Mouse (Mus musculus) naive thymus-derived CD4-positive, alpha-beta T cell, adult 2 months (primary cell): ENCODE results near the gene Erp44.

Source experiments
- DNase-seq: peaks from one replicate; pipeline ENCODE4 v3.0.0-alpha.2; 2011; ENCODE audit warnings: low read depth

The Erp44 gene

GRCm38 (mm10) chr4:48279498-48280134, at the start of gene Erp44, which contains the start of gene Invs:
Erp44 (minus strand) TSS chr4:48279558.
Invs (plus strand) TSS chr4:48279760.
- DNase-seq: peak; percentile 95

- DNase-seq: no peak
Measured at GRCm38 (mm10) chr4:48328042-48328441, 48.7 kb upstream of the Erp44 start.

GRCm38 (mm10) chr4:48327192-48327591, 47.8 kb upstream of the Erp44 start:
- no peak for DNase-seq

- DNase-seq: no peak
Measured at GRCm38 (mm10) chr4:48322095-48322494, 42.7 kb upstream of the Erp44 start.

GRCm38 (mm10) chr4:48321276-48321675, 41.9 kb upstream of the Erp44 start:
- DNase-seq: no peak

- DNase-seq: no peak
Measured at GRCm38 (mm10) chr4:48316036-48316435, 36.7 kb upstream of the Erp44 start.

- DNase-seq: no peak
Measured at GRCm38 (mm10) chr4:48314814-48315213, 35.5 kb upstream of the Erp44 start.

GRCm38 (mm10) chr4:48287086-48287757, 7.9 kb upstream of the Erp44 start:
- no peak for DNase-seq

- no peak for DNase-seq
Measured at GRCm38 (mm10) chr4:48281121-48281520, 1.8 kb upstream of the Erp44 start.

GRCm38 (mm10) chr4:48278757-48279497, 431 bp downstream of the Erp44 start:
- no peak for DNase-seq

- no peak for DNase-seq
Measured at GRCm38 (mm10) chr4:48277011-48277410, 2.3 kb downstream of the Erp44 start.

GRCm38 (mm10) chr4:48275736-48276135, 3.6 kb downstream of the Erp44 start:
- no peak for DNase-seq

GRCm38 (mm10) chr4:48273119-48273829, 6.1 kb downstream of the Erp44 start:
- DNase-seq: no peak

GRCm38 (mm10) chr4:48271838-48272237, 7.5 kb downstream of the Erp44 start:
- no peak for DNase-seq

- no peak for DNase-seq
Measured at GRCm38 (mm10) chr4:48270532-48270931, 8.8 kb downstream of the Erp44 start.

- no peak for DNase-seq
Measured at GRCm38 (mm10) chr4:48268127-48268526, 11.2 kb downstream of the Erp44 start.

GRCm38 (mm10) chr4:48267683-48268082, 11.7 kb downstream of the Erp44 start:
- DNase-seq: no peak

GRCm38 (mm10) chr4:48258045-48258444, 21.3 kb downstream of the Erp44 start:
- DNase-seq: no peak

GRCm38 (mm10) chr4:48253266-48253665, 26.1 kb downstream of the Erp44 start:
- no peak for DNase-seq

- DNase-seq: no peak
Measured at GRCm38 (mm10) chr4:48244280-48244679, 35.1 kb downstream of the Erp44 start.

GRCm38 (mm10) chr4:48243737-48244136, 35.6 kb downstream of the Erp44 start:
- DNase-seq: no peak

- DNase-seq: no peak
Measured at GRCm38 (mm10) chr4:48242482-48242881, 36.9 kb downstream of the Erp44 start.
